Mouse (Mus musculus) hindlimb bud, embryonic 11.5 days (tissue): ENCODE results near the gene Itga1.

Source experiments
- DNase-seq: peaks from one replicate; pipeline ENCODE4 v3.0.0-alpha.2; 2012; ENCODE audit warnings: low read depth, low spot score; ENCODE audit errors: extremely low spot score

Itga1 gene

DNA sequence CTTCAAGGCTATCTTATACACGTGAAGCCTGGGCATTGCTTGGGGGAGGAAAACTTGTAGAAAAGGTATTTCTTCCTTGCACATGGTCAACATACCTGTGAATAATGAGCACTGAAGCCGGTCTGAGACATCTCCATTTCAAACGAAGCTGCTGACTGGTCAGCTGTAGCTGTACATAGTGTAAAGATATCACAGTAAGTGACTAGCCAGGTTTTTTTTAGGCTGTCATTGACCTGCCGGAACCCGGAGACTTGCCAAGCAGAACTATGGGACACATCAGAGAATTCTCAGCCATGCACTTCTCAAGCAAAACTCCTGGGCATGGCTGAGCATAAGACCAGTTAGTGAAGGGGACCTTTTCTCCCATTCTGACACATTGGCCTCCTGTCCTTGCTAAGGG lies 99.6 kb downstream of the Itga1 start:
- no peak for DNase-seq

DNA sequence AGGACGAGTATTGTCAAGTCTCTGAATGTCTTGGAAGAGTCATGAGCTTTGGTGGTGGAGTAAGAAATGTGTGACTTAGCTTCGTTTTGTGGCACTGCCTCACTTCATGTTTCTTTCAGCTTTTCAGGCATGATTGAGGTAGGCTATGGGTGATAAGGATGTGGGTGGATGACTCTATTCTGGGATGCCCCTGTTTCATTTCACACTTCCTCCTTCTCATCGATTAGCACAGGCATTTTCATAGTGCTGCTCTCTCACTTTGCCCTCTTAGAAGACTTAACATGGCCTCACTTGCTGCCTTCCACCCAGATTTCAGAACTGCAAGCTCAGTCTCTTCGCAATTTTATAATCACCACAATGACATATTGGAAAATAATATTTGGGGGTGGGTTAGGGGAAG lies 102.2 kb downstream of the Itga1 start:
- DNase-seq, result no peak

DNA sequence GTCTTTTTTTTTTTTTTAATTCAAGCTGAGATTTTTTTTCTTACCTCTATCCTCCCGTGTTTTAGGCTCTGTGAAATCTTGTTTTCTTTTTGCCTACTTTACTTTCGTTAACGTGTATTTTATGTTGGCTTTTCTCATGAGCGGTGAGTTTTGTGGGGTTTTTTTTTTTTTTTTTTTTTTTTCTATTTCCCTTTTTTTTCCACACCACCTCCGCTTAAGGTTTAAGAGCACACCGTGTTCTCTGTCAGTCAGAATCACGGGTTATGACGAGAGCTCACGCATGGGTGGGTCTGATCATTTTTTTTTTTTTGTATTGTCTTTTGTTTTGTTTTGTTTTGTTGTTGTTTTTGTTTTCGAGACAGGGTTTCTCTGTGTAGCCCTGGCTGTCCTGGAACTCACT lies 103.7 kb downstream of the Itga1 start:
- no peak for DNase-seq

DNA sequence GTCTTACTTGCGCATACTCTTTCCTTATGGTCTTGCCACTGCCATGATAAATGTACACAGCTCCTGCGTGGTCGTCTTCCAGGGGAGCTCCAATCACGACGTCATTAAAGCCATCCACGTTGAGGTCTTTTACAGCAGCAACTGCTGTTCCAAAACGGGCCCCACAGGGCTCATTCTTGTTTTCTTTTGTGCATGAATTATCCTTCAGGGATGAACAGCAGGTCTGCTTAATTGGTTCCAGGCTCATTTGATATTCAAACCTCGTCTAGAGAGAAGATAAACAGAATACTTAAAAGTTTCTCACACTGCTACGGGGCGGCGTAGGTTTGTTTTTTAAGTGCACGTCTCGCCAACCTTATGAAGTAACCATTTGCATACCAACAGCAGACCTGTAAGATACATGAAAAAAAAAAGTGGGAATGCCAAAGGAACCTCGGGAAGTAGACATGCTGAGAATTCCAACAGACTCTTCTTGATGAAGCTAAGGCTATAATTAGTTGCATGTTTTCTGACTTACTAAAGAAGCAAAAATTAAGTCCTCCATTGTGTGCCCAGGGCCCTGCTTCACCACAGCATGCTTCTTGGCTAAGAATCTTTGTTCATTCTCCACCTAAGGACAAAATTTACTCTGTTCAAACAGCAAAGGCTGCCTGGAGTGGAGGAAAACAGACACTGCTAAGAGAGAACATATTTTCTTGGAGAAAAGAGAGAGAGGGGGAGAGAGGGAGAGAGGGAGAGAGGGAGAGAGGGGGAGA lies 109.3 kb downstream of the Itga1 start:
- DNase-seq, result peak; percentile 26

- DNase-seq, result no peak
Observed at GRCm38 (mm10) chr13:114987668-114988067, 114.1 kb downstream of the Itga1 start.

GRCm38 (mm10) chr13:114987161-114987560 lies 114.6 kb downstream of the Itga1 start:
- no peak for DNase-seq

- DNase-seq, result no peak
Observed at GRCm38 (mm10) chr13:114984658-114985057, 117.1 kb downstream of the Itga1 start.

GRCm38 (mm10) chr13:114983116-114983515 lies 118.6 kb downstream of the Itga1 start:
- no peak for DNase-seq

GRCm38 (mm10) chr13:114980831-114981419 lies 120.8 kb downstream of the Itga1 start:
- DNase-seq, result no peak

GRCm38 (mm10) chr13:114974484-114975042 lies 127.2 kb downstream of the Itga1 start:
- DNase-seq, result no peak

DNA sequence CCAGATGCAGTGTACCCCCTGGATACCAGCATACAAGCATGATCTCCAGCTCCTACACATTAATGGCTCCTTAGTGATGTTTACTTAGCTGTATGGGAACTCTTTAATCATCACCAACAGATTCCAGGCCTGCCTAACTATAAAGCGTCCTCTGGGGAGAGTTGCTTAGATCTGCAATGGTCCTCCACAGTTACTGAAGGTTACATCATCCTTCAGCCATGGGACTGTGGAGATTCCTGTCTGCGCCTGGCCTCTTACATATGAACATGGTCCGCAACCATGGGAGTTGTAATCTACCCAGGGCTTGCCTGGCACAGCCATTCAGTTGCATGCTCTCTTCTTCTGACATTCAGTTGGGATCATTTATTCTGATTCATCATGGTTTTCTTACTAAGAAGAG lies 129.9 kb downstream of the Itga1 start:
- no peak for DNase-seq

DNA sequence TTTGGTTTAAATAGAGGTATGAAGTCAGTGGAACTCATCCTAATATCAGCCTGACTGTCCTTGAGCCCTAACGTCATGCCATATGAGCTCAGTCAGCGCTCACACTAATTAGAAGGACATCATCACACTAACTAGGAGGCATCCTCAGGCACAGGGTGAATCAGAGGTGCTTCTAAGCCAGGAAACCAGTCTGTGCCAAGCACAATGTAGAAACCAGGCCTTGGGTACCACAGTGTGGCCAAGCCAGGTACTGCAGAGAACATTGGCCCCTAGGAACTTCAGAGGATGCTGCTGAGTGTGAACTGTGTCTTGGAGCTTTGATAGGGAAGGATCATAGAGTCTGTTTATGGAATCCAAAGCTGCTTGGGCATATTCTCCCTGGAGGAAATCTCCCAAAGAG lies 137.5 kb downstream of the Itga1 start:
- DNase-seq, result peak; percentile 68

- no peak for DNase-seq
Observed at GRCm38 (mm10) chr13:114954516-114954915, 147.2 kb downstream of the Itga1 start.

DNA sequence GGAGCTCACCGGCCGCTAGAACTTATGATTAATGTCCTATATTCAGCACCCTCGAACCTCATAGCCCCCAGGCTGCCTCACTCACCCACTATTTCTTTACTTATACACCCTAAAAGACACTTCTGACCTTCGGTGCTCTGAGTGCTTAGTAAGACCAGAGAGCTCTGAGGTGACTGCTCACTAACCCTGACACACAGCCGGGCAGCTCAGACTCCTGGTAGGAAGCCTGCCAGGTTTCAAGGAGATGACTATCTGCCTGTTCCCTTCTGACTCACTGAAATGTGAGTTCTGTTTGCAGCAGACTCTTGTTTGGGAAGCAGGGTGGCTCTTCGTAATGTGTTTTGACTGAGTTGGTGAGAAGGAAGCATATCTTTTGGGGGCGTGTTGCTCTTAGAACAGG lies 168.2 kb downstream of the Itga1 start:
- no peak for DNase-seq

DNA sequence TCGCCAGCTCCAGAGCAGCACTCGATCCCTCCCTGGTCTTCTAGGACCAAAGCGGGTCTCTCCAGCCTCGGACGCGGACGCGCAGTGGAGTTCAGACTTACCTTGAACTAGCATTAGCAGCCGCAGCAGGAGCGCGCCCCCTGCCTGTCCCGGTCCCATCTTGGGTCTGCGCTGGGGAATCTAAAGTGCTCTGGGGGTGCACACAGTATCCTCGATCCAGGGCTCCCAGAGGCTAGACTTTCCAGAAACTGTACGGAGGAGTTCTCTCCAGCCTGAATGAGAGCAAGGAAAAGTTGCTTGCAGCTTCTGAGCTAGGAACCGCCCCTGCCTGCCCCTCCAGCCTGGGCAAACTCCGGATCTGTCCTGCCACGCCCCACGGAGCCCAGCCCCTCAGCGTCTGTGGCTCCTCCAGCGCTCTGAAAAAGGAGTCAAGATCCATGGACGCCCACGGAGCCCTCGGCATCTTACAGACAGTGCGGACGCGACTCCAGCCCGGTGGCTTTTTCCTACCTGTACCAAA lies 169.9 kb downstream of the Itga1 start, which contains the start of gene Itga2:
Gene Itga2, minus strand, starts transcription at position 326 of the 520 bp plus-strand sequence.
- DNase-seq, result no peak

- DNase-seq, result no peak
Observed at GRCm38 (mm10) chr13:114930996-114931649, 170.6 kb downstream of the Itga1 start.

DNA sequence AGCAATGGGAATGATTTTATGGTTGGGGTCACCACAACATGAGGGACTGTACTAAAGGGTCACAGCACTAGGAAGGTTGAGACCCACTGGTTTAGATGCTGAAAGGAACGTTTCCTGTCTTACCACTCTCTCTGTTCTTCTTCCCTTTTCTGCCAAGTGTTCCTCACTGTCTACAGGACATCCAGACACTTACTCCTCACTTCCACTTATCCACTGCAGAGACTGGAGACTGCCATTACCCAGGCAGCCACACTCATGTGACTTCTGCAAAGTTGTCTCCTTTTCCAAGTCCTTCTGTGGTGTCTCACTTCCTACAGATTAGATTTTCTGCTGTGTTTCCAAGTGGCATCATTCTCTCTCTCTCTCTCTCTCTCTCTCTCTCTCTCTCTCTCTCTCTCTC lies 177.0 kb downstream of the Itga1 start:
- DNase-seq, result no peak

GRCm38 (mm10) chr13:114923331-114923730 lies 178.4 kb downstream of the Itga1 start:
- DNase-seq, result no peak

DNA sequence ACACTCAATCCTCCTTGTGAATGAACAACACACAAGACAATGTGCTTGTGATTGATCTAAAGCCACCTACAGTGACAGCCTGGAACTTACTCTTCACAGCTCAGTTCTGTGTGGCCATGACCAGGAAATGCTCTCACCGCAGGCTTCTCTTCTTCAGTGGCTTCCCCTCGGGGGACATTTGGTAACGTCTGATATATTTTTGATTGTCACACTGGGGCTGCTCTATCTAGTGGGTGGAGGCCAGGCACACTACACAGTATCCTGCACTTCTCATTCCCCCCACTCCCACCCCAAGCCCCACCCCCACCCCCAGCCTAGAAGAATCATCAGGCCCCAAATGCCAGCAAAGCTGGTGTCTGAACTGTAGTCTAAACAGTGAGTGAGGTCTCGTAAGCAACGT lies 186.0 kb downstream of the Itga1 start:
- DNase-seq, result no peak

DNA sequence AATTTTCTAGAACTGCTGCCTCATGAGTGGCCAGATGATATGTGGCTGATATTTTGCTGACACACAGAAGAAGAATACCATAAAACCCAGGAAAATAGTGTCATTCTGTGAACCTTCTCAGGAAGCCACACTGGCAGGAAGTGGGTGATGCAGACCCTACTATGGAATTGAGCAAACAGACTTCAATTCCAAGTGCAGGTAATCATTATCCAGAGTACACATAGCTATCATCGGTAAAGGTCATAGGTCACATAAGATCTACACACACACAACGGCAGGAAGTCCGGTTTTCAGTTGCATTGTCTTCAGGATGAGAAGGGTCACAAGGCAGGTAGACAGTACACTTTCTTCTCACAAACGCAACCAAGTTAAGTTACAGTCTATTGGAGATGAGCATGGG lies 186.8 kb downstream of the Itga1 start:
- no peak for DNase-seq

DNA sequence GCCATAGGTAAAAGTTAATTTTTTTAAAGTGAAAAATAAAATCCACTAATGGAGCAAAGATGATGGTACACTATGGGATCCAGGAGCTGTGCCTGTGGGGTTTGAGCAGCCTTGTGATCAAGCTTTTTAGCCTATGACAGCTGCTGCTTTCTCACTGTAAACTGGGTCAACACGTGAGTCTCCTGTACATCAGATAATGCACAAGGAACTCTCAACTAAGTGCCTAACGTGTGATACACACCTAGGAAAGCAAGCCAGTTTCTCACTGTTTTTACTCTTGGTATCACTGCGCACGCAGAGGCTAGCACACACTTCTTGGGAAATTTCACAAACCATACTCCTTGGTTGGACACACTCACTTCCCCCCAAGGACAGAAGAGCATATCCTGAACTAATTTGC lies 187.2 kb downstream of the Itga1 start:
- no peak for DNase-seq

- DNase-seq, result no peak
Observed at GRCm38 (mm10) chr13:114910629-114911028, 191.1 kb downstream of the Itga1 start.
